Mouse (Mus musculus) urinary bladder, postnatal 14 days (tissue): ENCODE measurements around the gene Gm45337.

ENCODE experiments used
- DNase-seq: peaks from one replicate; pipeline ENCODE4 v3.0.0; 2021; ENCODE audit warnings: low spot score

Gene Gm45337

DNA sequence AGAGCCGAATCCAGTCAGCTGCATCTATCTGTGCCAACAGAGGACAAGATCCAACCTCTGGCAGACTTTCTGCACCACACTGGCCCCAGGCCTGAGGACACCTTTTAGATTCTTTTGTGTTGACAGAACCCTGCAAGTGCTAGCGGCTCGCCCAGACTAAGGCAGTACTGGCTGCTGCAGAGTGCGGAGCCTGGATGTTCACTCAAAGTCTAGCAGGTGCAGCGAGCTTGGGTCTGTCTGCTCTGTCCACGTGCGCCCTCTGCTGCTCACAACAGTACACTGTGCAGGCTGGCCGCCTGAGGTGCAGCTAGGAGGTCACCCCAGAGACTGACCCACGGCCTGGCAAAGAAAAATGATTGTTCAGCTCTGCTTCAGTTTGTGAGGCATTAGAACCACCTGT, 46.6 kb downstream of the Gm45337 start:
- DNase-seq, result peak; percentile 82

DNA sequence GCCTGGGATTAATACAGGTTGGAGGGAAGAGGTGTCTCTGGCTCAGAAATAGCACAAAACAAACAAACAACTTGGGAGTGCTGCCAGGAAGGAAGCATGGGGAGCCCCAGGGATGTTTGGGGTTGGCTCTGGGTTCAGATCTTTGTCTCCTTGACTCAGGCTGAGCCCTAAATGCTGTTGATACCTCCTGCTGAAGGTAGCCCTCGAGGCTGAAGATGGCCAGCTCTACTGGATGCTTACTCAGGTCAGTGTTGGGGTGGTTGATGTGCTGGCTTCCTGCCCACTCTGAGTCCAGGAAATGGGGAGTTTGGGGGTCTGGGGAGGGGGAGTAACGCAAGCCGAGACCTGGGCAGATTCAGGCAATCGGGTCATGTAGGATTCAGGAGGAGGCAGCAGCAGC, 47.7 kb downstream of the Gm45337 start:
- DNase-seq, result no peak

DNA sequence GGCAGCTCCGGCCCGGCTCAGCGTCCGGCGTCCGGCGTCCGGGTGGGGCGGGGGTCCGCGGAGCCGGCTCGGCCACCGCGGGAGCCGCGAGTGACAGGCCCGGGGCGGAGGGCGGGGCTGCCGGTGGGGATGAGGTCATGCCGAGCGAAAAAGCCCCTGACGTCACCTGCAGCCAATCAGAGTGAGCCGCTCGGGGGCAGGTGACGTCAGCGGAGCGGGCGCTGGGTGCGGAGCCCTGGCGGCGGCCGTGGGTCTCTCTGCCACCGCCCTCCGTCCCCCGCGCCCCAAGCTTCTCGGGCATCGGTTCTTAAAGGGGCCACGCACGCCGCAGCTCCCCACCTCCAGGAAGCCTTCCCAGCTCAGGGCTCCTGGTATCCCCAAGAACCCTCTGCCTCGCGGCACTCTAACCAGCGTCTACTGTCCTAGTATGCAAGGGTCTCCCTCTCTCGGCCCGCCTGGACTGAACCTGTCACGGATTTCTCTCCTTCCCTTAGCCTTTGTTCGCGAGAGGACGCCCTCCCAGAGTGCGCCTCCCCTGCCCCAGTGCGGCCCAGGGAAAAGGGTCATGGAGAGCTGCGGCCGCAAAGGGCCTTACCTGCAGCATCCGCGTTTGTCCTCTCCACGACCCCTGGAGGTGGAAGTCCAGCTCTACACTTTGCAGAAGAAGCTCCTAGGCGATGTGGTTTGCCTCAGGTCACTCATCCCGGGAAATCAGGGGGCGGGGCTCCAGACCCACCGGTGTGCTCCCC, 49.0 kb downstream of the Gm45337 start, which contains the start of gene Dusp8:
Gene Dusp8, minus strand, starts transcription at position 661 of the 749 bp plus-strand sequence.
- peak; percentile 85 for DNase-seq

DNA sequence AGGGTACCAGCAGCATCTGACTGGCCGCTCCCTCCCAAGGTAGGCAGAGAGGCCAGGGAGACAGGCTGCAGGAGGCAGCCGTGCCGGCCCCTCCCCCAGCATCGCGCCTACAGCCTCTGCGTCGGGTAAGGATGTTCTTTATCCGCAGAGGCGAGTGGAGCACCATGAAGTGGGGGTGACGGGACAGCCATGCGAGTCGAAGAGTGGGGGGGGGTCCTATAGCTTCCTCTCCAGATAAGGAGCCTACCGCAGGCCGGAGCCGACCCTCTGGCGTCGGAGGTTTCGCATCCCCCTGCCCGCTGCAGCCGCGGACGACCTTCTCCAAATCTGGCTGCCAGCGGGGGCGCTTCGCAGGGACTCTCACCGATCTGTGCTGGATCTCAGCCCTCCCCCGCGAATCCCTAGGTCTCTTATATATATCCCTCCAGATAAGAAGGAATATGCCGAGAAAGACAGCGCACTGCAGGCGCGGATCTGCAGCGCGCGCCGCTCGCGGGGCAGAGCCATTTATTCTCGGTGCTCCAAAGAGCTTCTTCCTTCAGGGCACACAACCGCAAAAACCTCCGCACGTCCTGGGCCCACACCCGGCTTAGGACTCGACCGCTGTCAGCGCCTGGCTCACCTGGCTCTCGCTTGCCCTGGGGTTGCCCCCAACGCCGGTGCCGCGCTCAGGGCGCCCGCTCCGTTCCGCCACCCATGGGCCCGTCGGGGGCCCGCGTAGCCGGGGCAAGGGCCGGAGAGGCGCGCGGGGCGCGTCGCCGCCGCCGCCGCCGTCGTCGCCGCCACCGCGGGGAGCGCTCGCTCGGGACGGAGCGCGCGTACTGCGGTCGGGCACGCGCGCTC, 49.9 kb downstream of the Gm45337 start:
- peak; percentile 21 for DNase-seq

DNA sequence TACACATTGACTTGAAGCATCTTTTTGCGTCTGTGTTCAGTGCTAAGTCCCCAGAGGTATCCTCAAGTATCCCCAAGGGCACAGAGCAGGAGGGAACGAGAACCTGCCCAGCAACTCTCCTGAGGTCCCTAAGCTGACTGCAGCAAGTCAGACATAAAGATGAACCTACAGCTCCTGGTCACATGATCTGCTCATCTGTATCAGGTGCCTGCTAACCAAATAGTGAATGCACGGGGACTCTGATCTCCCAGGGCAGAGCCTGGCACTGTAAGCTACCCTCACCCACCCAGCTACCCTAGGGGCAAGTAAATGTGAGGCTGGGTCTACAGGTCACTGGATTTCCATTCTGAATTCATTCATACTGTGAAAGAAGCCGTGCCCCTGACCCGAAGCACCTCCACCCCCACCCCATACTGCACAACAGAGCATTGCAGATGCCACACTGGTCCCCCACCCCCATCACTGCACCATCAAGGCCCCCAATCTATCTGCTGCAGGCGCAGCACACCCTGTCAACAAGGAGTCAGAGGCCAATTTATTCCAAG, 50.6 kb downstream of the Gm45337 start:
- no peak for DNase-seq
